Mouse (Mus musculus) A20 (cell line): Measurements from ENCODE around the gene Defb28.

ENCODE experiments used
- DNase-seq: peaks from one replicate; pipeline ENCODE4 v3.0.0-alpha.2; 2011; ENCODE audit warnings: low read depth, low spot score

The Defb28 gene

DNA sequence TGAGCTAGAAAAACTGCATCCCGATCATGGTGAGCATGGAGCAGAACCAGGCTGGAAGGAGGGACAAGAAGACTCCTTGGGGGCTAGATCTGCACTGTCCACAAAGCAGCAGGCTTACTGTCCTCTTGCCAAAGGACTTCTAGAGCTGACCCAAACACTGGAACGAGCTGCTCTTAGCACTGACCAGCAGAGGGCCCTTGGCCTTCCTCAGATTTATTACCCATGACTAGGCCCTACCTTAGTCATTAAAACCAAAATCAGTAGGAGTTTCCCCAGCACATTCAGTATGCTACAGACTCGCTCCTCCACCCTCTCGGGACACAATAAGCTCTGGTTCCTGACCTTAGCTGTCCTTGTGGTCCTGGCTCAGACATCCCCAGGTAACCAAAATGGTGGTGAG lies at the start of gene Defb28:
Defb28 (plus strand) TSS at position 275 of the 400 bp plus-strand sequence.
- DNase-seq = no peak

- DNase-seq = peak; percentile 74
Observed at GRCm38 (mm10) chr2:152470973-152471372, 47.1 kb upstream of the Defb28 start.

DNA sequence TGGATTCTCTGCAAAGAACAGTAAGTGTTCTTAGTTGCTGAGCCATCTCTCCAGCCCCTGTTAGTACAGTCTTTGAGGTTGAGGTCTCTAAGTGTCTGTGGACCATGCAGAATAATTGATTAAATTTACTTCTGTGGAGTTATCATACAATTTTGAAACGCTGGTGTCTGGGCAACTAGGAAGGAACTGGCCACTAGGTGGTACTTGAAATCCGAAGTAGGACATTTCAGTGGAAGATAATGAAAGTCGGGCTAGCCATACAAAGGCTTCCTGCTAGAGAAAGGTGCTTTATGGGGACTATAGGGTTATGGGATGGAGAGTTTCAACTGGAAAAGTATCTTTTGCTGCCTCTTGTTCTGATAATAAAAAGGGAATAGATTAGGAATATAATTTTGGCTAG lies 45.6 kb upstream of the Defb28 start:
- DNase-seq = no peak

DNA sequence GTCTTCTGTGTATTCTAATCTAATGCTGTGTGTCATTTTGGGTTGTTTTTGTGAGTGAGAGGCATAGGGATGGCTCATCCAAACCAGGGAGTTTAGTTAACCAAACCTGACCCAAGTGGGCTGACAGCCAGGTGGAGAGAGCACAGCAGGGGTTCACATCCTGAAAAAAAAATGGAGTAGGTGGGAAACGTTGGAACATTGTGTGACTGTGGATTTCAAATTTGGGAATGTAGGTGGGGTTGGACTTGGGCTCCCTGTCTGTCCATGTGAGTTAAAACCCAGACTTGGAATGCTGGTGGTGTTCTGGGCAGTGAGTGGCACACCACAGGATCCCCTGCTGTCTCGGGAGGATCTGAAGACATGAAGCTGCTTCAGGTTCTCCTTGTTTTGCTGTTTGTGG lies 41.3 kb upstream of the Defb28 start, which contains the start of gene Defb20:
Defb20 (plus strand) TSS at position 301 of the 400 bp plus-strand sequence.
- no peak for DNase-seq

- no peak for DNase-seq
Observed at GRCm38 (mm10) chr2:152480881-152481280, 37.2 kb upstream of the Defb28 start.

GRCm38 (mm10) chr2:152481726-152482125 lies 36.3 kb upstream of the Defb28 start:
- DNase-seq = no peak

DNA sequence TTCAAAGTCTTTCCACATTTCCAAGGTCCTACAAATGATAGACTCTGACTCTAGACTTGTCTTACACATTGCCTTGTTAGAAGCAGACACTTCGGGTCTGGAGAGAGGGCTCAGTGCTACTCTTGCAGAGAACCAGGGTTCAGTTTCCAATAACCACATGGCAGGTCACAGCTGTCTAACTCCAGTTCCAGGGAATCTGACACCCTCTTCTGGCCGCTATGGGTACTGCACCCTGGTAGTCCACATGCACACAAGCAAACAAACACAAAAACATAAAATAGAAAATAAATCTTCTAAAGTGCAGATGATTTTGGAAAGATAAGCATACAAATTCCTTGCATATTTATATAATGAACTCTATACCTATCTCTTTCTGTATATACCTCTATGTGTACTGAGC lies 31.0 kb upstream of the Defb28 start:
- peak; percentile 28 for DNase-seq

GRCm38 (mm10) chr2:152490038-152490437 lies 28.0 kb upstream of the Defb28 start, which contains the start of gene Defb22:
Gene Defb22 (minus strand): TSS chr2:152490138.
- DNase-seq = no peak

- DNase-seq = no peak
Observed at GRCm38 (mm10) chr2:152493151-152493550, 24.9 kb upstream of the Defb28 start.

- DNase-seq = no peak
Observed at GRCm38 (mm10) chr2:152498020-152498419, 20.0 kb upstream of the Defb28 start.

GRCm38 (mm10) chr2:152500204-152500862 lies 17.7 kb upstream of the Defb28 start:
- DNase-seq = no peak

DNA sequence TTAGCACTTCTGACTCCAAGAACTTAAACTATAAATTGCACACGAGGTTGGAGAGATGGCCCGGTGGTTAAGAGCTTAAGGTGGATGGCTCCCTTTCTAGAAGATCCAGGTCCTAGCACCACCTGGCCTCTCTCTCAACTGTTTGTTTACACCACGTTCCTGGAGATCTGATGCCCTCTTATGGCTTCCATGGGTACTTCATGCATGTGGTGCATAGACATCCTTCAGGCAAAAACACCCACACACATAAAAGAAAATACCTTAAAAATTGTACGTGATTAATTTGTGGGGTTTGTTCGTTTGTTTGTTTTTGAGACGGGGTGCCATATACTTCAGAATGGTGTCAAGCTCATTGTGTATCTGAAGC lies 17.2 kb upstream of the Defb28 start:
- peak; percentile 26 for DNase-seq

DNA sequence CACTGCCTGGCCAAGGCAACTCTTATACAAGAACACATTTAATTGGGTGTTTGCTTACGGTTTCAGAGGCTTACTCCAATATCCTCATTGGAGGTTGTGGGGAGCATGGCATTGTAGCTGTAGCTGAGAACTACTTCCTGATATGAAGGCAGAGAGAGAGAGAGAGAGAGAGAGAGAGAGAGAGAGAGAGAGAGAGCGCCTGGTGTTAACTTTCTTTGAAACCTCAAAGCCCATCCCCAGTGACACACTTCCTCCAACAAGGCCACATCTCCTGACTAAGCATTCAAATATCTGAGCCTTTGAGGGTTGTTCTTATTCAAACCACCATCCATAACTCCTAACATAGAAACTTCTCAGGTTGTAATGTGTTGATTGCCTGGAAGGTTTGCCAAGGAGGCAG lies 14.1 kb upstream of the Defb28 start:
- DNase-seq = no peak

- no peak for DNase-seq
Observed at GRCm38 (mm10) chr2:152511592-152511991, 6.5 kb upstream of the Defb28 start, which contains the start of gene Defb26. Gene Defb26 (minus strand): TSS chr2:152511692.

GRCm38 (mm10) chr2:152516084-152516483 lies 2.0 kb upstream of the Defb28 start:
- no peak for DNase-seq

- peak; percentile 16 for DNase-seq
Observed at GRCm38 (mm10) chr2:152539944-152540710, 22.1 kb downstream of the Defb28 start, which contains the start of gene Defb29. Gene Defb29 (minus strand): TSS chr2:152540098.

DNA sequence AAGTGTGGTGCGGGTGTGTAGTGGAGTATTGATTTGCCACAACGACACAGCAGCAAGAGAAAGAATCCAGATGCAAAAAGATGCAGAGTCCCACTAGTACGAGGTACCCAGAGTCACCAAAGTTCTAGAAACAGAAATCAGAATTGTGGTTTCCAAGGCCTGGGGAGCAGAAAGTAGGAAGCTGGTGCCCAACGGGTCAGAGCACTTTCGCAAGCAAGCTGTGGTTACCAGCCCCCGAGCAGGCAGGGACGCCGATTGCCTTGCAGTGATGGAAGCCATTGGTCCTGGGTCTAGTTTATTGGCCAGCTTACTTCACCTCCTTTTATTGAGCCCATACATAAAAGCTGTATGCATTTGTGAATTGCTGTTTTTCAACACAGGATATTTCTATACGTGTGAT lies 23.9 kb downstream of the Defb28 start:
- no peak for DNase-seq

DNA sequence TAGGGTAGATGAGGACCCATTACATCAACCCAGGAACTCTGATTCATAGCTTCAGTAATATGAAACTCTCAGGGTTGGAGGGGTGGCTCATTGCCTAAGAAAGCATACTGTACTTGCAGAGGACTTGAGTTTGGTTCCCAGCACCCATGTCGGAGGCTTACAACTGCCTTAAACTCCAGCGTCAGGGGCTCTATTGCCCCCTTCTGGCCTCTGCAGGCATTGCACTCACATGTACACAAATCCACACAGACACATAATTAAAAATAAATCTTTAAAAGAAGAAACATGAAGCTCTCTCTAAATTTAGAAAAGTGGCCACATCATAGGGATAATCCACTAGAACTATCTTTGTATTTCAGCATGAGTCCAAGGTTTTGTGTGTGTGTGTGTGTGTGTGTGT lies 24.8 kb downstream of the Defb28 start:
- DNase-seq = no peak

DNA sequence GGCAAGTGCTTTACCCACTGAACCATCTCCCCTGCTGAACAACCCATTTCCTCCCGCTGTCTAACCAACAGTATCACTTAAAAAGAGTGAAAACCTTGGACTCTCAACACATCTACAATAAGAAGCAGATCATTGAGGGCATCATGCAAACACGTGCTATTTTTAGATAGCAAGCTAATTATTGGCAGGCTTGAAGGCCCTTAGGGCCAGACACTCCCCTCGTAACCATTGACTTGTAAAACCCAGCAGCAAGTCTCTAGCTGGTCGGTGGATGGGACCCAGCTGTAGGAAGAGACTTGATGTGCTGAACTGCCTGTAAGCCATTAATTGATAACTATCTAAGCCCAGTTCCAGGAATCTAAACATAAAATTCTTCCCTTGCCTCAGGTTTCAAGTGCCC lies 25.4 kb downstream of the Defb28 start:
- DNase-seq = no peak

DNA sequence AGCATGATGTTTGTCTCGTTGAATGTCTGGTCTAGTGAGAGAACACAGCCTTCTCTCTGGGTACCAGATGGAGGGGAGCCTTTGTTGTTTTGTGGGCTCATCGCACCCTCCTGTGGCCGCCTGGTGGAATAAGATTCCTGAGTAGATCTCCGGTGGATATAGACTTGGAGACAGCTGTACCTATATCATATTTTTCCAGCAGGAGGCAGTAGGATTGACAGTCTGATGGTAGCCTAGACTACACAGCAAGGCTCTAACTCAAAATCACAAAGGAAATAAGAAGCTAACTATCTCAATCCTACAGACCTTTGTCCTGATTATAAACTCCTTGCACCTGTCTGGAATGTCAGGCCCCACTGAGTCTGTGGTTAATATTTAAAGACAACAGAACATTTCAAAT lies 26.6 kb downstream of the Defb28 start:
- peak; percentile 33 for DNase-seq

GRCm38 (mm10) chr2:152548124-152548523 lies 30.1 kb downstream of the Defb28 start:
- DNase-seq = no peak

- DNase-seq = peak; percentile 38
Observed at GRCm38 (mm10) chr2:152553774-152554423, 35.8 kb downstream of the Defb28 start.
